Mouse (Mus musculus) left cerebral cortex, adult 9 months (tissue): ENCODE measurements around the gene Lrfn2.

Source experiments
- DNase-seq, 2 experiments: peaks; one replicate each; pipeline ENCODE4 v3.0.0; 2022; ENCODE audit warnings: low spot score in 2 of 2

Gene Lrfn2

GRCm38 (mm10) chr17:48968304-48968703, 36.1 kb downstream of the Lrfn2 start:
- peak in 1 of 2 experiments; percentile 34 for DNase-seq

GRCm38 (mm10) chr17:48971296-48971695, 39.1 kb downstream of the Lrfn2 start:
- DNase-seq: no peak

GRCm38 (mm10) chr17:48972866-48973265, 40.7 kb downstream of the Lrfn2 start:
- no peak for DNase-seq

- no peak for DNase-seq
Measured at GRCm38 (mm10) chr17:48973394-48973793, 41.2 kb downstream of the Lrfn2 start.

- no peak for DNase-seq
Measured at GRCm38 (mm10) chr17:48975055-48975454, 42.9 kb downstream of the Lrfn2 start.

- DNase-seq: peak; percentile 59 to 69
Measured at GRCm38 (mm10) chr17:48976611-48977022, 44.4 kb downstream of the Lrfn2 start.

GRCm38 (mm10) chr17:48995256-48995993, 63.2 kb downstream of the Lrfn2 start:
- no peak for DNase-seq

- DNase-seq: no peak
Measured at GRCm38 (mm10) chr17:48999463-49000227, 67.5 kb downstream of the Lrfn2 start.

GRCm38 (mm10) chr17:49009384-49010073, 77.3 kb downstream of the Lrfn2 start:
- DNase-seq: no peak

GRCm38 (mm10) chr17:49013876-49014600, 81.9 kb downstream of the Lrfn2 start:
- peak; percentile 39 to 70 for DNase-seq

GRCm38 (mm10) chr17:49015368-49015767, 83.2 kb downstream of the Lrfn2 start:
- DNase-seq: no peak

- no peak for DNase-seq
Measured at GRCm38 (mm10) chr17:49016229-49016628, 84.0 kb downstream of the Lrfn2 start.

GRCm38 (mm10) chr17:49017438-49018415, 85.5 kb downstream of the Lrfn2 start:
- no peak for DNase-seq

- no peak for DNase-seq
Measured at GRCm38 (mm10) chr17:49018774-49019488, 86.8 kb downstream of the Lrfn2 start.

- DNase-seq: peak in 1 of 2 experiments; percentile 51
Measured at GRCm38 (mm10) chr17:49029556-49030268, 97.5 kb downstream of the Lrfn2 start.

GRCm38 (mm10) chr17:49030269-49030615, 98.1 kb downstream of the Lrfn2 start:
- DNase-seq: no peak

- DNase-seq: no peak
Measured at GRCm38 (mm10) chr17:49030841-49031240, 98.7 kb downstream of the Lrfn2 start.

GRCm38 (mm10) chr17:49031790-49032189, 99.6 kb downstream of the Lrfn2 start:
- DNase-seq: no peak

- no peak for DNase-seq
Measured at GRCm38 (mm10) chr17:49033276-49033675, 101.1 kb downstream of the Lrfn2 start.
